Mouse (Mus musculus): ENCODE measurements around the gene Exosc5.

Exosc5 gene

DNA sequence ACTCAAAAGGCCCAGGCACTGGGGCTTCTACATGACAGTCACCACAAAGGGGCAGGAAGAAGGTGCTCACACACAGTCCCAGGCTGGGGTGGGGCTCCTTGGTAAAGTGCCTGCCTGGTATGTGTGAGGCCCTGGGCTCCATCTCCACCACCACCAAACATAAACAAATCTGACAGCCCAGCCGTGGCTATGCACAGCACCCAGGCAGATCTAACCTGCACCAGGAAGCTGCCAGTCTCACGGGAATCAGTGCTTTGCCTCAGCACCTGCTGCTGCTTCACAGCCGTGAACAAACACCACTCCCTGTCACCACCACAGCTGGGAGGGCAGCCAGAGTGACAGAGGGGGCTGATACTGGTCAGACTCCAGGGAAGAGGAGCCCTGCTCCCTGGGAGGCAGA lies 22.6 kb upstream of the Exosc5 start:
- no peak for DNase-seq (ENCODE audit: extremely low spot score)

- no peak for DNase-seq (ENCODE audit: extremely low spot score)
Observed at GRCm38 (mm10) chr7:25637099-25637498, 21.9 kb upstream of the Exosc5 start.

DNA sequence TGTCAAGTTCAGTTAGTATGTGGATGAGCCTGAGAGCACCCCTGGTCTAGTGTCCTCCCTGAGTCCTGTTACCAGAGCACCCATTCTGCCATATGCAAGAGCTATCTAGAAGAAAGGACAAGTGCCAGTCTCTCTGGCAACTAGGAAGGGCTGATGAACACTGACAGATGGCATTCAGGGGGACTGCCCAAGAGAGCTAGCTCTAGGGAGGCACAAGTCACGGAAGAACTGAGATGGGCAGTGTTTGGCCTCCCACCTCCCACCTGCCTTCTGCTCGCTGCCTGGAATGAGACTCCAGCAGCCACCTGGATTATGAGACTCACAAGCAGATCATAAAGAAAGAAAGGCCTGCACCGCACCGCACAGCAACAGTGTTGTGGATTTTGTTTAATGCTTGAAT lies 19.2 kb upstream of the Exosc5 start:
- DNase-seq (ENCODE audit: extremely low spot score), result no peak

DNA sequence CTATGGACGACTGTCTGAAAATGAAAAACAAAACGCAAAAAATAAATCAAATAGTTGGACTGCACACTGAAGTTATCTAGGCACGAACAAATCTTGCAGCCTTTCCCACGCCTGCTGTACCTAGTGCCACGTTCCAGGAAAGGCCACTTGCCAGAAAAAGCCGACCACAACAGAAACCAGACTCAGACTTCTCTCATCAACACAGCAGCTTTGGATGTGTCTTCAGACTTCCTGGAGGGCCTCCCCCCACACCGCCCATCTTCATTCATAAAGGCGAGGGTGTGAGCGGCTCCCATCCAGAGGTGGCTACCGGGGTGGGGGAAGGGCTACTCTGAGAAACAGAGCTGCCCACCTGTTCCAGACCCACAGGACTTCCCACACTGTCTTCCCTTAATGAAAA lies 14.8 kb upstream of the Exosc5 start:
- no peak for DNase-seq (ENCODE audit: extremely low spot score)

GRCm38 (mm10) chr7:25644631-25645030 lies 14.3 kb upstream of the Exosc5 start:
- no peak for DNase-seq (ENCODE audit: extremely low spot score)

DNA sequence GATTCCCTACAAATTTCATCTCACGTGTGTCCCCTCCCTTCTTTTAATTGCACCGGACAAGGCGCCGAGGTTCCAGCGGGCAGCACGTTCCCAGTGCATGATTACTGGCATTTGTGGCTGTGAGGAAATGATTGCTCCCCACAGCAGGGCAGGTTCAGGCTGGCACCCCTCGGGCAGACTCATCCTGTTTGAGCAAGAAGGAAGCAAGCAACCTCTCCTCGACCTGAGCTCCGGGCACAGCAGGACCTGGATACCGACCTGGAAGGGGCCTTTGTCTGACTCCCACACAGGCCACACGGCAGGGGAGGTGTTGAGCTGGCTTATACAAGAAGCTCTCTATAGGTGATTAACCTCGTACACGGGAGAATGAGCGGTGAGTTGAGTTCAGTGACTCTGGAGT lies 13.9 kb upstream of the Exosc5 start:
- no peak for DNase-seq (ENCODE audit: extremely low spot score)

DNA sequence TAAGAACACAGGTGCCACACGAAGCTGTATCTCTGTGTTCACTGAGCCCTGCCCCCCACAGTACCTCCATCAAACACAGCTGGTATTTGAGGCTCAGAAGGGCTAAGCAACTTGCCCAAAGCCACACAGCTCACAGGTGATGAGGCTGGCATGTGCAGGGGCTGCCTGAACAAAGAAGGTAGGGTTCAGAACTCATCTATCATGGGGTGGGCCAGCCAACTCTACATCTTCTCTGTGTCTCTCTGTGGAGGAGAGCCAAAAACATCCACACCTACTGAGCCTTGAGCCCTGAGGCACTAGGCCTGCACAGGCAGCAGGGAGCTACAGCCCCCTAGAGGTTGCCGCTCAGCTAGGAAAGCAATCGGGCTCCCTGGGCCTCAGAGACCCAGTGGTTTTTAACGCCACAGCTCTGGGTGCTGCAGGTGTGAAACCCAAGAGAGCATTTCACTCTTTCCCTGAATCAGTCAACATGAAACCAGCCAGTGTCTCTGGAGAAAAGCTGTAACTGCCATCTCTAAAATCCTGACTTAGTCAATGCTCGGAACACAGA lies 11.3 kb upstream of the Exosc5 start:
- DNase-seq (ENCODE audit: extremely low spot score), result no peak

GRCm38 (mm10) chr7:25649839-25650238 lies 9.1 kb upstream of the Exosc5 start:
- no peak for DNase-seq (ENCODE audit: extremely low spot score)

GRCm38 (mm10) chr7:25651281-25651680 lies 7.7 kb upstream of the Exosc5 start:
- DNase-seq (ENCODE audit: extremely low spot score), result no peak

DNA sequence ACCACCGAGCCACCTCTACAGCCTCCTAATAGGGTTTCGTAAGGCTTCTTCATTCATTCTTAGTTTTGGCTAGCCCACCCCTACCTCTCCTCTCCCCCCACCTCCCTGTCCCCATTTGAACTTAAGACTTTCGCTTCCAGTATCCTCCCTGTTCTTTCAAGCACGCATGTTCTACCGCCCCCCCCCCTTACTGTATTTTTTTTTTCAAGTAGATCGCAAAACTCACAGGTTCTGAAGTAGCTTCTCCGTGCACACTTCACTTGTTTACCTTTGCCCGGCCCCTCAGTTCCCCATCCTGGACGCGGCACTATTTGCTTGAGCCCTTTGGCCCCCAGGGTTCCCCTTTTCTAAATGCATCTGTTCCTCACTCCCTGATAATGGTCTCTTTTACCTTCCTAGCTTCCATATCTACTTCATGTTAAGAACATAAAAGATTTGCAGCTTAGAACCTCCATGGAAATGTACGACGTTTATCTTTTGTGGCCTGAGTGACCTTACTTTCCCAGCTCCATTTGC lies 6.7 kb upstream of the Exosc5 start:
- no peak for DNase-seq (ENCODE audit: extremely low spot score)

DNA sequence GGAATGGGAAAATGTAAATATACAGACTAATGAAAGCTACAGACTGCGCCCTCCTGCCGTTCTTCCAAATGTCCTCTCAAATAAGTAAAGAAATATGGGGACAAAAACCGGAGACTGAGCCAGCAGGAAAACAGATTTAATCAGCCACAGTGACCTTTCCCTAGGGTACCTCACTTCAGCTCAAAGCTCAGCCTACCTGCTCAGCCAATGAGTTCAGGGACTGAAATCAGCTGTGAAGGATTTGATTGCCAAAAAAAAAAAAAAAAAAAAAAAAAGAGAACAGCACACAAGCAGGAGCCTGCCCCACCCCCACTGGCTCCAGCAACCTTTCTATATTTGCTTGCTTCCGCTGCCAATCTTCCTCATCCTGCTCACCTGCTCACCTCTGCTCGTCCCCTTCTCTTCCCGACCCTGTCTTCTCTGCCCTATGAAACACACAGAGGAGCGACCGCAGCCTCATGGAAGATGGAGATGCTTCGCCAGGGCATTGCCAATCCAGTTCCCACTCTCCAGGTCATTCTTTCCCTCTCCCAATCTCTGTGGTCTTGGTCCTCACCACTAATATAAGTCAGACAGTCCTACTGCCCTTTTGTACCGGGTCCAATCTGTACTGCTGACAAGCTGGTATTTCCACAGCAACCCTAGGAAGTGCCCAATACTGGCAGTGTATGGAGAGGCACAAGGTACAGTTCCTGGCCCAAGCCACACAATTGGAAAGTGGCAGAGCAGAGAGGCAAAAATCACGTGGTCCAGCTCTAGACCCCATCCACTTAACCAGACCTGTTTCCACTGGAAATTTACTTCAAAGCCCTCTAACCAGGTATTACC lies 3.1 kb upstream of the Exosc5 start:
- DNase-seq (ENCODE audit: extremely low spot score), result no peak

DNA sequence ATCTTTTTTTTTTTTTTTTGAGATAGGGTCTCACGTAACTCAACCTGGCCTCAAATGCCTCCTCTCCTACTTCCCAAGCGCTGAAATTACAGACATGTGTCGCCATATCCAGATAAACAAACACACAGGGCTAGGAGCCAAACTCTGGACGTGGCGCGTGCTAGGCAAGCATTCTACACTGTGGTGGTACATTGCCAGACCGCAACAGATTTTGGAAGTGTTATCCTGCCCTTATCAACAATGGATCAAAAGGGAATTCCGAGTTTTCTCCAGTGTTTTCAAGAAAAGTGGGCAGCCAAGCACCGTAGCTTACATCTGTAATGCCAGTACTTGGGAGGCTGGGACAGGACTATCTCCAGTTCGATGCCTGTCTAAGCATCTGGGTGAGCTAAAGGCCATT lies 1.2 kb upstream of the Exosc5 start:
- no peak for DNase-seq (ENCODE audit: extremely low spot score)

DNA sequence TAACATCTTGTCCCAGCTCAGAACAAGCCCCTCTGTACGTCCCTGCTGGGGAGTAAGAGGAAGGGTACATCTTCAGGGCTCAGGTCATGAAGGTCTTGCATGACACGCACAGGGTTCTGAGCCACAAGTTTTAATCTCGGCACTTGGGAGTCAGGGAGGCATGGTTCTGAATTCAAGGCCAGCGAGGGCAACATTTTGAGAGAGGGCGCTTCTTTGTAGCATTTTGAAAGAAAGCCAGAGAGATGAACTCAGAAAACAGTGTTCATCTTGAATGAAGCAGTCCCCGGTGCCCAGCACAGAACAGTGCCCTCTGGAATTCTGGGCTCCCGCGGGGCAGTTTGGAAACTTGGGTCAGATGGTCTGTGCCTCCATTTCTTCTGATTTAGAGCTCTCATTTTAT lies 7.4 kb downstream of the Exosc5 start:
- DNase-seq (ENCODE audit: extremely low spot score), result no peak

DNA sequence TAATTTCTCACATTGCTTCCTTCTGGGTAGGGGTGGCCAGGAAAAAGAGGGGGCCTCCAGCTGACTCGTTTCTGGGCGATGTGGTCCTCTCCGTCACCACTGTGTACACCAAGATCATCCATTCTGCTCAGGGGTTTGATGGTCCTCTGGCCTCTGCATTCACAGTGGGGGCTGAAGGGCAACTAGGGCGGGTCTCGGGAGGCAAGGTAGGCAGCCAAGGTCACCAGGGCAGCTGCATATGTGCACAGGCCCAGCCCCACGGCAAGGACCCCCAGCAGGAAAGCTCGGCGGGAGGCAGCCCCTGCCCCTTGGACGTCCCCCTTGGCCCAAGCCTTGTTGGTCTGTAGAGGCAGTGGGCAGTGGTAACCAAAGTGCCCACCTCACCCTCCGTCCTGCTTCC lies 10.2 kb downstream of the Exosc5 start:
- DNase-seq (ENCODE audit: extremely low spot score), result no peak

- no peak for DNase-seq (ENCODE audit: extremely low spot score)
Observed at GRCm38 (mm10) chr7:25669631-25670030, 10.7 kb downstream of the Exosc5 start.

GRCm38 (mm10) chr7:25670096-25670495 lies 11.1 kb downstream of the Exosc5 start:
- DNase-seq (ENCODE audit: extremely low spot score), result no peak

GRCm38 (mm10) chr7:25671686-25672085 lies 12.7 kb downstream of the Exosc5 start:
- DNase-seq (ENCODE audit: extremely low spot score), result no peak

- DNase-seq (ENCODE audit: extremely low spot score), result no peak
Observed at GRCm38 (mm10) chr7:25672442-25672841, 13.5 kb downstream of the Exosc5 start.

DNA sequence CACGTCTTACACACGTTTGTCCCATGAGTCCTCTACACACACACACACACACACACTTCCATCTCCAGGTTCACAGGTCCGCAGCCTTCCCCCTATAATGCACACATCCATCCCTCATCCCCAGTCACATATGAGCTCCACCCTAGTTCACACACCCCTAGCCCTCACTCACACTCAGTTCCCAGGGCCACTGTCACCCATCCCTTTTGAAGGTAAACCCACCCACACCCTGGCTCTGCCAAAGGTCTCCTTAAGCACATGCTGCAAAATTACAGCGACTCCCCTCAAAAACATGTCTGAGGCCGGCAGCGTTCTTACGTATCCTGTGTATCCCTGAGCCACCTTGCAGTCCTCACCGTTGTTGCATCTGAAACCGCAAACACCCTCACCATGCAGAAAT lies 15.3 kb downstream of the Exosc5 start:
- DNase-seq (ENCODE audit: extremely low spot score), result no peak

GRCm38 (mm10) chr7:25674719-25675300 lies 15.8 kb downstream of the Exosc5 start, which contains the start of gene Tmem91:
TSS of gene Tmem91 (minus strand) at chr7:25675166.
- no peak for DNase-seq (ENCODE audit: extremely low spot score)

DNA sequence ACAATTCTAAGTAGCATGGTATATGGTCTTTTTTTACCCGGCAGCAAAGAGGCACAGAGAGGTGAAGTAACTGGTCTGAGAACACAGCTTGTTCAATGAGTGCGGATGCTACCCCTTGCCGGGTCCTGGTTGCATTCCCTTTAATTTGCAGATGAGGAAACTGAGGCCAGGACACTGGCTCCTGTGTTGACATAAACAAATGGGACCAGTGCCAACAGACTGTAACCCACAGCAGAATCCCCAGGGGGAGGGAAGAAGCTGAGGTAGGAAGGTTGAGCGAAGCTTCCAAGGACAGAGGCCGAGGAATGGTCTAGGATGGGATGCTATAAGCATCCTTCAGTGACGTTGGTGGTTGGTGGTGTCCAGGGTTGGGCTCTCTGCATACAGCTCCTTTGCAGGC lies 16.4 kb downstream of the Exosc5 start:
- no peak for DNase-seq (ENCODE audit: extremely low spot score)

GRCm38 (mm10) chr7:25676085-25676781 lies 17.3 kb downstream of the Exosc5 start:
- DNase-seq (ENCODE audit: extremely low spot score), result no peak

Data from embryo, embryonic 9.5 days (tissue).